Mouse (Mus musculus) megakaryocyte, embryonic 14.5 days (primary cell): ENCODE measurements around the gene Lbx2. TPM values are rescaled to one million over a fixed set of nuclear protein-coding genes. Genes with fewer than 3 reads are reported as not detected.

Experiments used
- H3K27me3 ChIP-seq: replicated peaks from 2 replicates; pipeline ENCODE3; 2012; ENCODE audit warnings: inconsistent platforms
- H3K36me3 ChIP-seq: replicated peaks from 2 replicates; pipeline ENCODE3; 2012; ENCODE audit warnings: low read length, inconsistent platforms, mixed read lengths
- H3K4me1 ChIP-seq: 2 replicates; pipeline ENCODE4 v1.6.1; 2012; ENCODE audit warnings: inconsistent platforms
- H3K4me3 ChIP-seq: replicated peaks from 2 replicates; pipeline ENCODE3; 2012; ENCODE audit warnings: moderate library complexity, mild to moderate bottlenecking, inconsistent platforms
- H3K9me3 ChIP-seq: 2 replicates; pipeline ENCODE4 v1.6.1; 2012; ENCODE audit warnings: inconsistent platforms
- FLI1 ChIP-seq: IDR thresholded peaks from 2 replicates; pipeline ENCODE4 v1.6.1; 2012; ENCODE audit warnings: low read length, inconsistent platforms, mixed read lengths
- GATA1 ChIP-seq: IDR thresholded peaks from 3 replicates; pipeline ENCODE4 v1.6.1; 2012; ENCODE audit warnings: mixed read lengths, low read length, inconsistent platforms, borderline replicate concordance
- polyA plus RNA-seq: library from polyadenylated mRNA; stranded (reverse); fragments of >175 nt; gene quantifications from 2 replicates; pipeline ENCODE4 v1.2.3, GENCODE M21; 2012; ENCODE audit warnings: low replicate concordance; ENCODE audit not compliant: insufficient read depth

The Lbx2 gene
- polyA plus RNA-seq, 1 experiment = 3.3 TPM

GRCm38 (mm10) chr6:83131469-83132034 is 45.4 kb downstream of the Lbx2 start:
- H3K4me3 ChIP-seq = peak overlapping the region; percentile 79
- H3K4me1 ChIP-seq = peaks cover 52% of the 10 kb centered on the region
- TF ChIP-seq FLI1 (no peak), GATA1 (no peak)
- no peaks in the 10 kb centered on the region for H3K36me3 ChIP-seq
- H3K27me3 ChIP-seq = no peaks in the 10 kb centered on the region
- no peaks in the 10 kb centered on the region for H3K9me3 ChIP-seq

DNA sequence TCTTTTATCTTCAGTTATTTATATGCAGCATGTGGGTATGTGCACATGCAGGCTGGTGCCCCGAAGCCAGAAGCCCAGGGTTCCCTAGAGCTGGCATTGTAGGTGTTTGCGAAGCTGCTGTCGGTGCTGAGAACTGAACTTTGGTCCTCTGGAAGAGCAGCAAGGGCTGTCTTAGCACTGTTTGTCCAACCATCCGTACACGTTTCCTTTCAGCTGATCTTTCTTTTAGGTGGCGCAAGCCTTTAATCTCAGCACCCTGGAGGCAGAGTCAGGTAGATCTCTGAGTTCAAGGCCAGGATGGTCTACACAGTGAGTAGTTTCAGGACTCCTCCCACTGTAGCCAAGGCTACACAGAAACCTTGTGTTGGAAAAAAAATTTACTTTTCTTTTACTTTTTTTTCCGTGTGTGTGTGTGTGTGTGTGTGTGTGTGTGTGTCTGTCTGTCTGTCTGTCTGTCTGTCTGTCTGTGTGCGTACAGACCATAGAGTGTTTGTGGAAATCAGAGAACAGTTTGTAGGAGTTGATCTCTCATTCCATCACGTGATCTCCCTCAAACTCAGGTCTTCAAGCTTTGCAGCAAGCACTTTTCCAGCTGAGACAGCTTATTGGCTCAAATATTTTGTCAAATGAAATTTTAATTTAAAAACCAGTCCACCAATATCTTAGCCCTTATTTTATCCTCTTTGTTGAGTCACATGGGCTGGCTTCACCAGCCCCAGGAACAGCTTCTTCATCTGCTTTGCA is 46.2 kb downstream of the Lbx2 start:
- Histone ChIP-seq H3K27me3 (no peaks in the 10 kb centered on the region), H3K4me3 (no peak overlapping the region), H3K4me1 (peaks cover 60% of the 10 kb centered on the region), H3K36me3 (no peaks in the 10 kb centered on the region), H3K9me3 (no peaks in the 10 kb centered on the region)
- TF ChIP-seq FLI1 = no peak
- no peak for TF ChIP-seq GATA1

DNA sequence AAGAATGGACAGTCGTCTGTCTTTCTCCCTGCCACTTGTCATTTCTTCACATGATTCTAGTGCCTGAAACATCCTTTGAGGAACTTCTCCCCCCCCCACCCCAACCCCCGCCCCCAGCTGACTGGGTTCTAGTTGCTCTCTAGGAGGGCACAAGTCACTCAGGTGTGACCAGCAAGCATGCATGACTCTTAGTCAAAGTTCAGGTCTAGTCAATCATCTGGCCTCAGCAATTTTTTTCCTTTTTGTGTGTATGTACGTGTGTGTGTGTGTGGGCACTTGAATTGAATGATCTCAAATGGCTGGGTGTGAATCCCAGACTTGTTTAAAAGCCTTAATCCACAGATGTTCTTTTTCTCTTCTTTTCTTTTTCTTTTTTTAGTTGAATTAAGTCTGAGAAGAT is 48.1 kb downstream of the Lbx2 start:
- Histone ChIP-seq H3K27me3 (no peaks in the 10 kb centered on the region), H3K4me1 (peaks cover 69% of the 10 kb centered on the region), H3K4me3 (peak overlapping the region; percentile 42), H3K9me3 (no peaks in the 10 kb centered on the region), H3K36me3 (no peaks in the 10 kb centered on the region)
- TF ChIP-seq GATA1 (no peak), FLI1 (no peak)

DNA sequence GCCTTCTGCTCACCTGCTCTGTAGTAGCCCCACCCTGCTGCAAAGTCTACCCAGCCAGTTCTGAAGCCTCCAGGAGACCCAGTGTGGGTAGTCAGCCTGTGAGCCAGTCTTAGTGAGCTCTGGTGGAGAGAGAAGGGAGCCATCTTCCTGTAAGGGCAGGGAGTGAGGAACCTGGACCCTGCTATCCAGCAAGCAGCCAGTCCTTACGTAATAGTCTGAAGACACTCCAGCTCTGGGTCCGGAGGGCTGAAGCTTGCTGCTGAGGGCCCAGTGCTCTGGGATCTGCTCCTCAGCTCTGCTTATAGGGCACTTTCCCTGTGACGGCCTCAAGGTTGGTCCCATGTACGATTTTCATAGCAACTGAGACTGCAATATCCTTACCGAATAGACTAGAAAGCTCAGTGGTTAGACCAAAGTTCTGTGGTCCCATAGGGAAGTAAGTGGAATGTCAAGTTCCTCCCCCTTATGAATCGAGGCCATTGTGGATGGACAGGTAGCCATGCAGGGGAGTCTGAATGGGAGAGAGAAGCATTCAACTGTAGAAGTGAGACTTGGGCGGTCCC is 48.9 kb downstream of the Lbx2 start, which contains the start of gene Rtkn:
Gene Rtkn (plus strand): TSS at position 513 of the 563 bp plus-strand sequence.
- H3K4me1 ChIP-seq = peaks cover 69% of the 10 kb centered on the region
- no peaks in the 10 kb centered on the region for H3K9me3 ChIP-seq
- H3K4me3 ChIP-seq = peak within 1 kb of the TSS; percentile 94
- TF ChIP-seq GATA1 = no peak
- TF ChIP-seq FLI1 = no peak
- no peaks in the 10 kb centered on the region for H3K36me3 ChIP-seq
- peaks cover 2% of the 10 kb centered on the region for H3K27me3 ChIP-seq

DNA sequence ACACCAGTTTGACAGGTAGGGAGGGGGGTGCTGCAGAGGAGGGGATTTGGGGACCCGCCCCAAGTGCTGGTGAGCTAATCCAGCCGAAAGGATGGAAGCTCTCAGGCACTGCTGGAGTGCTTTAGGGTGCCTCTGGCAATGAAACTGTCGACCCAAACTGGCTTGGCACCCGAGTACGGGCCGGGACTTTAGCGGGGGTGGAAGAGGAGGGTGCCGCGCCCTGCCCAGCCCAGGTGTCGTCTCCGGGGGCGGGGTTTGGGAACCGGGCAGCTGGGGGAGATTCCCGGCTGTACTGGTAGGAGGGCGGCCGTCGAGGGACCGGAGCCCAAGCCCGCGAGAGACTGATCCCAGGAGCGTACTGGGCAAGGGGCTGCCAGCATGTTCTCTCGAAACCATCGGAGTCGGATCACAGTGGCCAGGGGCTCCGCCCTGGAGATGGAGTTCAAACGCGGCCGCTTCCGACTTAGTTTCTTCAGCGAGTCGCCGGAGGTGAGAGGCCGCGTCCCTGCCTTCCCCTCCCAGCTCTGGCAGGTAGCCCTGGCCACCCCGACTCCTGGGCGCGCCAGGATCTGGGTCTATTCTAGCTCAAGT is 49.5 kb downstream of the Lbx2 start:
- TF ChIP-seq FLI1 (no peak), GATA1 (no peak)
- Histone ChIP-seq H3K27me3 (peaks cover 3% of the 10 kb centered on the region), H3K36me3 (no peaks in the 10 kb centered on the region), H3K4me3 (peak overlapping the region; percentile 94), H3K9me3 (no peaks in the 10 kb centered on the region), H3K4me1 (peaks cover 67% of the 10 kb centered on the region)

DNA sequence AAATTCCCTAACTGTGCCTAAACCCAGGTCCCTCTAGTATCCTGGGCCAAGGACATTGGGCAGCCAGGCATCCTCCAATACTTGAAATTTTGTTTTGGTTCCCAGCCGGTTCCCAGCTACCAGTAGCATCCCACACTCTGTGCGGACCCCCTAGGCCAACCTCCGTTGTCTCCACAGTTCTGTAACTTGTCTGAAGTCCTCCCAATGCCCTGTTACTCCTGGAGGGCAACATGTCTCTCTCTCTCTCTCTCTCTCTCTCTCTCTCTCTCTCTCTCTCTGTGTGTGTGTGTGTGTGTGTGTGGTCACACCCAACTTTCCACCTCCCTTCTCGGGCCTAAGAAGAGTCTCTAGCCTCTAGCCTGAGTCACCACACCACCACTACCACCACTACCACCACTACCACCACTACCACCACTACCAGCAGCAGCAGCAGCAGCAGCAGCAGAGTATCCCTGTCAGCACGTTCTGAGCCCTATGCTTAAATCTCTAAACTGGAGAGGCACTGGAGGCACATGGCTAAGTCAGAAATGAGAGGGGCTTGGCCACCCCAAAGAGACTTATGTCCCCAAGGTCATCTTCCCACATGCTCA is 50.2 kb downstream of the Lbx2 start:
- Histone ChIP-seq H3K36me3 (no peaks in the 10 kb centered on the region), H3K4me3 (peak overlapping the region; percentile 94), H3K27me3 (peaks cover 6% of the 10 kb centered on the region), H3K9me3 (no peaks in the 10 kb centered on the region), H3K4me1 (peaks cover 65% of the 10 kb centered on the region)
- TF ChIP-seq FLI1 (no peak), GATA1 (no peak)

- Histone ChIP-seq H3K4me3 (peak overlapping the region; percentile 94), H3K9me3 (no peaks in the 10 kb centered on the region), H3K36me3 (no peaks in the 10 kb centered on the region), H3K4me1 (peaks cover 65% of the 10 kb centered on the region), H3K27me3 (peaks cover 10% of the 10 kb centered on the region)
- TF ChIP-seq GATA1 (no peak), FLI1 (no peak)
Observed at GRCm38 (mm10) chr6:83136881-83137575, 50.9 kb downstream of the Lbx2 start.

DNA sequence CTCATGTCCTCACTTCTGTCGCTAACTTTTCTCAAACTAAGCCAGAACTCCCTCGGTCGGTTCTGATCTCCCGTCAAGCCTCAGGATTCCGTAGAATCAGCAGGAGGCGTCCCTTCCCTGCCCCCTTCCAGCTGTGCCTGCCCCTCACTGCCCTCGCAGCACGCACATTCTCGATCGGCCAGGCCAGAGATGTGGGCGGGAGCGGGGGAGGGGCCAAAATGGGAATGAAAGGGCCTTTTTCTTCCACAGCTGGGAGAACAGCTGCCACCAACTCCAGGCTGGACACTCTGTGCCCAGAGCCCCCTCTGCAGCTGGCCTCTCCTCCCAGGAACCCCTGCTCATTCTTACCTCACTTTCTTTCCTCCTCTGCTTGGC is 51.4 kb downstream of the Lbx2 start:
- peaks cover 68% of the 10 kb centered on the region for H3K4me1 ChIP-seq
- peaks cover 15% of the 10 kb centered on the region for H3K27me3 ChIP-seq
- H3K9me3 ChIP-seq = no peaks in the 10 kb centered on the region
- TF ChIP-seq FLI1 (no peak), GATA1 (no peak)
- H3K4me3 ChIP-seq = peak overlapping the region; percentile 94
- H3K36me3 ChIP-seq = no peaks in the 10 kb centered on the region

Other genes with a start within 250 kb of the Lbx2 start
- gene Sema4f, start 146.6 kb upstream of the Lbx2 start, polyA plus RNA-seq = not detected in 2 replicates
- gene M1ap, start 139.5 kb upstream of the Lbx2 start, polyA plus RNA-seq = 3.6 and 5.2 TPM in 2 replicates
- 159 and 256 TPM in 2 replicates for gene Dok1, start 52.9 kb upstream of the Lbx2 start, polyA plus RNA-seq
- gene Loxl3, start 52.2 kb upstream of the Lbx2 start, polyA plus RNA-seq = 0.40 and 4.2 TPM in 2 replicates
- 1,695 and 4,915 TPM in 2 replicates for gene Aup1, start 31.8 kb upstream of the Lbx2 start, polyA plus RNA-seq
- 27.7 and 49.5 TPM in 2 replicates for gene Htra2, start 31.1 kb upstream of the Lbx2 start, polyA plus RNA-seq
- gene Dqx1, start 28.5 kb upstream of the Lbx2 start, polyA plus RNA-seq = 0.22 TPM in 1 of 2 replicates, not detected in the other
- gene Tlx2, start 16.1 kb upstream of the Lbx2 start, polyA plus RNA-seq = not detected in 2 replicates
- 6.8 and 7.3 TPM in 2 replicates for gene Pcgf1, start 8.5 kb upstream of the Lbx2 start, polyA plus RNA-seq
- 1.8 and 2.0 TPM in 2 replicates for gene Ccdc142, start 15.2 kb downstream of the Lbx2 start, polyA plus RNA-seq
- gene Gm42688, start 15.2 kb downstream of the Lbx2 start, polyA plus RNA-seq = 0.99 and 2.7 TPM in 2 replicates
- 9.6 and 78.7 TPM in 2 replicates for gene Mrpl53, start 22.7 kb downstream of the Lbx2 start, polyA plus RNA-seq
- 76.1 and 165 TPM in 2 replicates for gene Mogs, start 29.1 kb downstream of the Lbx2 start, polyA plus RNA-seq
- gene Wbp1, start 35.2 kb downstream of the Lbx2 start, polyA plus RNA-seq = 86.6 and 121 TPM in 2 replicates
- gene Ino80b, start 39.1 kb downstream of the Lbx2 start, polyA plus RNA-seq = 201 and 370 TPM in 2 replicates
- 15.8 and 48.5 TPM in 2 replicates for gene Rtkn, start 49.1 kb downstream of the Lbx2 start, polyA plus RNA-seq
- 2.0 and 13.3 TPM in 2 replicates for gene Wdr54, start 70.0 kb downstream of the Lbx2 start, polyA plus RNA-seq
- gene 1700003E16Rik, start 70.0 kb downstream of the Lbx2 start, polyA plus RNA-seq = 0.36 TPM in 1 of 2 replicates, not detected in the other
- 113 and 905 TPM in 2 replicates for gene Dctn1, start 79.6 kb downstream of the Lbx2 start, polyA plus RNA-seq
- 0.32 TPM in 1 of 2 replicates, not detected in the other for gene Slc4a5, start 133.5 kb downstream of the Lbx2 start, polyA plus RNA-seq
- 17.8 and 30.5 TPM in 2 replicates for gene Mthfd2, start 239.5 kb downstream of the Lbx2 start, polyA plus RNA-seq
- 20.8 and 26.9 TPM in 2 replicates for gene Mob1a, start 239.6 kb downstream of the Lbx2 start, polyA plus RNA-seq